Mouse (Mus musculus): ENCODE measurements around the gene Nfkbia.

DNA sequence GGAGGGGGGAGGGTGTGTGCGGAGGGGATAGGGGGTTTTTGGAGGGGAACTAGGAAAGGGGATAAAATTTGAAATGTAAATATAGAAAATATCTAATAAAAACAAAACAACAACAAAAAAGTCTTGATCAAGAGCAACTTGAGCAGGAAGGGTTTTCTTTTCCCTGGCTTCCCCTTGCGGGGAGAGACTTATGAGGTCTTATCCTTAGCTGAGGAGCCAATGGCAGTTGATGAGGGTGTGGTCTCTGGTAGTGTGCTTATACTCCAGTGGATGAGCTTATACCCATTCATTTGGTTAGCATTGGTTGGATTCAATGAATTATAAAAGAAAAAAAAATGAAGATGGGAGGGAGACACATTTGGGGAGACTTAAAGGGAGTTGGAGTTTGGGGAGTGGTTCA, 43.4 kb downstream of the Nfkbia start:
- TF ChIP-seq CTCF (IDR thresholded peaks at IDR 0.05; ENCODE audit: insufficient read depth, low read length) (no peak), POLR2A (IDR thresholded peaks at IDR 0.05; ENCODE audit: borderline replicate concordance, extremely low read depth, low read depth, low read length) (no peak)

Measured in lung, adult 2 months (tissue).